Mouse (Mus musculus) lung, adult 2 months (tissue): ENCODE data around the gene Ppih.

ENCODE experiments used
- CTCF ChIP-seq: fragments of 200-500 bp; IDR thresholded peaks from 2 replicates; pipeline ENCODE4 v1.5.1; 2011; ENCODE audit warnings: mild to moderate bottlenecking, low read length, control low read depth; ENCODE audit not compliant: insufficient read depth
- POLR2A ChIP-seq: fragments of 200-500 bp; IDR thresholded peaks from 2 replicates; pipeline ENCODE4 v1.6.1; 2011; ENCODE audit warnings: low read depth, mild to moderate bottlenecking, control low read depth, low read length, borderline replicate concordance; ENCODE audit errors: extremely low read depth

GRCm38 (mm10) chr4:119294415-119295133 lies 25.8 kb downstream of the Ppih start, which contains the start of gene Ybx1:
- peak; percentile 1; the same call in 1 of the 2 replicates for TF ChIP-seq POLR2A
- no peak for TF ChIP-seq CTCF
